Mouse (Mus musculus) heart, postnatal 0 days (tissue): ENCODE results near the gene Dgkz. TPM values are rescaled to one million over a fixed set of nuclear protein-coding genes. Genes with fewer than 3 reads are reported as not detected.

ENCODE experiments used
- ATAC-seq: fragments of 200-750 bp; cut with Nextera tagmentation; 2 replicates; pipeline ENCODE4 v1.8.0; 2017; ENCODE audit warnings: low read depth, moderate number of reproducible peaks, moderate library complexity; ENCODE audit not compliant: insufficient read depth
- DNase-seq: peaks from one replicate; pipeline ENCODE4 v3.0.0-alpha.2; 2016; ENCODE audit warnings: low spot score
- H3K27ac ChIP-seq: fragments of 300-500 bp; sonication (generic); 2 replicates; pipeline ENCODE4 v1.5.1; 2014; ENCODE audit warnings: low read depth, mild to moderate bottlenecking
- H3K27me3 ChIP-seq: fragments of 300-500 bp; sonication (generic); 2 replicates; pipeline ENCODE4 v1.6.1; 2014; ENCODE audit warnings: low read length, mixed read lengths; ENCODE audit not compliant: control insufficient read depth, insufficient read depth
- H3K36me3 ChIP-seq: fragments of 300-500 bp; sonication (generic); replicated peaks from 2 replicates; pipeline ENCODE4 v1.6.1; 2014; ENCODE audit warnings: low read length, mixed read lengths; ENCODE audit not compliant: control insufficient read depth, insufficient read depth
- H3K4me1 ChIP-seq: fragments of 300-500 bp; sonication (generic); 2 replicates; pipeline ENCODE4 v1.6.1; 2014; ENCODE audit warnings: antibody characterized with exemption; ENCODE audit not compliant: control insufficient read depth, insufficient read depth
- H3K4me2 ChIP-seq: fragments of 300-500 bp; sonication (generic); 2 replicates; pipeline ENCODE4 v1.6.1; 2014; ENCODE audit warnings: low read depth, mild to moderate bottlenecking, low read length, moderate library complexity
- H3K4me3 ChIP-seq: fragments of 300-500 bp; sonication (generic); 2 replicates; pipeline ENCODE4 v1.5.1; 2014; ENCODE audit warnings: low read depth, low read length
- H3K9ac ChIP-seq: fragments of 300-500 bp; sonication (generic); replicated peaks from 2 replicates; pipeline ENCODE4 v1.6.1; 2014; ENCODE audit warnings: low read depth, low read length, mixed read lengths
- H3K9me3 ChIP-seq: fragments of 300-500 bp; sonication (generic); replicated peaks from 2 replicates; pipeline ENCODE4 v1.6.1; 2016; ENCODE audit warnings: low read length; ENCODE audit not compliant: control insufficient read depth
- CTCF ChIP-seq: IDR thresholded peaks from 2 replicates; pipeline ENCODE4 v1.5.1; 2016; ENCODE audit warnings: antibody characterized with exemption, control low read depth, low read depth
- EP300 ChIP-seq: IDR thresholded peaks from 2 replicates; pipeline ENCODE4 v1.6.1; 2016; ENCODE audit warnings: antibody characterized with exemption, low read depth
- WGBS: fragments of 180-500 bp; shearing (Covaris S2); extraction: QIAGEN DNeasy Blood & Tissue Kit; methylation state at CpG from one replicate; pipeline ENCODE4 v1.1.7; 2014; 5-methylcytosine and 5-hydroxymethylcytosine counted together
- polyA plus RNA-seq: library from polyadenylated mRNA; unstranded; fragments of >200 nt; fragmentation: Nextera tagmentation; extraction: Ambion mirVana; gene quantifications from 2 replicates; pipeline ENCODE4 v1.2.1, GENCODE M21; 2015
- total RNA-seq: library from RNA; depleted of rRNA; stranded (reverse); fragments of >200 nt; gene quantifications from 2 replicates; pipeline ENCODE4 v1.2.3, GENCODE M21; 2014; ENCODE audit warnings: low replicate concordance

Gene Dgkz
- total and polyA plus RNA-seq, 2 experiments from 2014 or later: 26.2 to 77.9 TPM

DNA sequence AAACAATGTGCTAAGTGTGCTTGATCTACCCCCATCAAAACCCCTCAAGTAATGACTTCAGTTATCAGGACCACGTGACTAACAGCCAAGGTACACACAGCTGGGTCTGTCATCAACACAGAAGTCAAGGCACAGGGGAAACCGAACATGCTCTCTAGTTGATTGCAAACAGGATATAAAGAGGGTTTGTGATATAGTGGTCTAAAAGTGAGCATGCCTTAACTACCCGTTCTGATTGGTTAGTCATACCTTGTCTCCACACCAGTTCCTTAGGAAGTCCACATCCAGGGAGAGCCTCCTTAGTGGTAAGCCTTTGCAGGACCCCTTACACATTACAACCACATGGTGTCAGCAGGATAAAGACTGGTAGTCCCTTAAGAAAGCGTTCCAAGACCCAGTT is 55.5 kb downstream of the Dgkz start:
- ATAC-seq (no peak), DNase-seq (no peak)
- Histone ChIP-seq H3K4me3 (no peak overlapping the region), H3K4me1 (peaks cover 8% of the 10 kb centered on the region), H3K9ac (no peak overlapping the region), H3K36me3 (peaks cover 36% of the 10 kb centered on the region), H3K4me2 (no peak overlapping the region), H3K27ac (no peak overlapping the region), H3K9me3 (no peaks in the 10 kb centered on the region), H3K27me3 (peaks cover 38% of the 10 kb centered on the region)
- TF ChIP-seq EP300 (no peak), CTCF (no peak)
- 58% methylated on average over 4 of the region's 4 CpGs for WGBS

DNA sequence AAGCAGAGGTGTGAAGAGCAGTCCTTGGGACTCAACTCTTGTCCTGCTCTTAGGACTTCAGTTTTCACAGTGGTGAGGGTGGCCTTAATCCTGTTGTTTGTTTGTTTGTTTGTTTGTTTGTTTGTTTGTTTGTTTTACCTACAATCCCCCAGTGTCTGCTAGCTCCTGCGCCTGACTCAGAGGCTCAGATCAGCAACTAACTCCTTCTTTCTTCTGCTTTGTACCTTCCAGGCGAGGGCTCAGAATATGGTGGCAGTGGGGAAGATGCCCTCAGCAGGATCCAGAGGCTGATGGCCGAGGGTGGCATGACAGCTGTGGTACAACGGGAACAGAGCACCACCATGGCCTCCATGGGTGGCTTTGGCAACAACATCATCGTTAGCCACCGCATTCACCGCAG is 58.6 kb downstream of the Dgkz start:
- ATAC-seq: no peak
- Histone ChIP-seq H3K27ac (no peak overlapping the region), H3K36me3 (peaks cover 62% of the 10 kb centered on the region), H3K4me2 (no peak overlapping the region), H3K4me3 (no peak overlapping the region), H3K4me1 (peaks cover 3% of the 10 kb centered on the region), H3K27me3 (peaks cover 10% of the 10 kb centered on the region), H3K9me3 (no peaks in the 10 kb centered on the region), H3K9ac (no peak overlapping the region)
- DNase-seq: no peak
- WGBS: 97% methylated on average over 7 of the region's 7 CpGs
- TF ChIP-seq CTCF: no peak
- TF ChIP-seq EP300: no peak

DNA sequence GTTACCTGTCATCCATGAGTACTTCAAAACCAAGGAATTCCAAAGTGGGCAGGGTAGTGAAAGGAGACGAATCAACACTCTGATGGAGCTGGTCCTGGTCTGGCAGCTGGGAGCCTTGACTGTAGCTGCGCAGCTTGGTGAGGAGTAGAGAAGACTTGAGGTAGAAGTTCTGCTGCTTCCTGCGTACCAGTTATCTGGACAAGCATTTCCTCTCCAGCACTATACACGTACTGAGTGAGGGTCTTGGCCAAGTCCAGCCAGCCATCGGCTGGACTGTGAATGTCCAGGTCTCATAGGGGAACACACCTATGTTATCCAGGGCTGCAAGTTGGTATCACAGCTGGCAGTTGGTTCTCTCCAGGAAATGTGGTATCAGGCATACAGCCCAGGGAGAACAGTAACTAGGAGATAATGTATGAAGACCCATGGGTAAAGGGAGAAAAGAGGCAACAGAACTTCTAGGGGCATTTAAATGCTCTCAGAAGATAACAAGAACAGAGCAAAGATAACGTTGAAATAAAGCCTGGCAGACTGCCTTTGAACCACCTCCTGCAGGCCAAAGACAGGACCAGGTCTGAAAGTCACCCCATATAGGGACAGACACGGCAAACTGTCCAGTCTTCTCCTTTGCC is 59.2 kb downstream of the Dgkz start:
- peaks cover 3% of the 10 kb centered on the region for H3K27me3 ChIP-seq
- H3K27ac ChIP-seq: no peak overlapping the region
- 68% methylated on average over 7 of the region's 7 CpGs for WGBS
- H3K36me3 ChIP-seq: peaks cover 68% of the 10 kb centered on the region
- no peak for DNase-seq
- H3K9me3 ChIP-seq: no peaks in the 10 kb centered on the region
- H3K4me1 ChIP-seq: no peaks in the 10 kb centered on the region; the same call in 1 of the 2 replicates
- ATAC-seq: no peak
- H3K9ac ChIP-seq: no peak overlapping the region
- H3K4me2 ChIP-seq: no peak overlapping the region
- no peak overlapping the region for H3K4me3 ChIP-seq
- no peak for TF ChIP-seq CTCF
- no peak for TF ChIP-seq EP300

DNA sequence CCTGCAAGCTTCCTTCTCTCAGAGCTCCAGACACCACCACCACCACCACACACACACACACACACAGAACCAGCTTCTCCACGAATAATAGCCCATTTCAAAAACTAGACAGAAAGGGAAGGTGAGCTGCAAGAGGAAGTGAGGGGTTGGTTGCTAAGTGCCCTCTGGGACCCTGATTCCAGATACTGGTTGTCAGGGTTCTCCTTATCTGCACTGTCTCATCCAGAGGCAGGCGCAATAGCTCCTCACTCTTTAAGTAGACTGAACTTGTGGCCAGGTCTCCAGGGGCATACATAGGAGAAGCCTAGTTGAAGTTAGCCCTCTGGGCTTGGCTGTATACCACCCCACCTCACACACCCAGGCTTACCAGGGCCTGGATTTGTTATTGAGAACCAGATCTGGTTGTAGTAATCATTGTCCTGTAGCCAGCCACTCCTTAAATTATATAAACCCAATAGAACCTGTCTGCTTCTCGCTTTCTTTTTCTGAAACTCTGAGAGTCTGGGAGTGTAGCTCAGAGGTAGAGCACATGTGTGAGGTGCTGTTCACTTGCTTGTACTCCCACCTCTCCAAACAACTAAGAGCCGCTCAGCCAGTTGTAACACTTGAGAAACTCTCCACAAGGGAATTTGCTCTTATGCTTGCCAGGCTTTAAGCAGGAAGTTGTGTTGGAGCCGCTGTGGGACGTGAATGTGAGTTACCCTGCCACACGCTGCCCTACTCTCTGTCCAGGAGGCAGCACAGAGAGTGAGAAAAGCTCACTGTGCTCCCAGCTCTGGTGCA is 62.1 kb downstream of the Dgkz start:
- no peaks in the 10 kb centered on the region for H3K27me3 ChIP-seq
- 67% methylated on average over 7 of the region's 7 CpGs for WGBS
- TF ChIP-seq CTCF: no peak
- TF ChIP-seq EP300: no peak
- H3K4me2 ChIP-seq: no peak overlapping the region
- no peak overlapping the region for H3K27ac ChIP-seq
- DNase-seq (no peak), ATAC-seq (no peak)
- H3K9ac ChIP-seq: no peak overlapping the region
- peaks cover 83% of the 10 kb centered on the region for H3K36me3 ChIP-seq
- H3K4me1 ChIP-seq: no peaks in the 10 kb centered on the region
- H3K4me3 ChIP-seq: no peak overlapping the region
- H3K9me3 ChIP-seq: no peaks in the 10 kb centered on the region

DNA sequence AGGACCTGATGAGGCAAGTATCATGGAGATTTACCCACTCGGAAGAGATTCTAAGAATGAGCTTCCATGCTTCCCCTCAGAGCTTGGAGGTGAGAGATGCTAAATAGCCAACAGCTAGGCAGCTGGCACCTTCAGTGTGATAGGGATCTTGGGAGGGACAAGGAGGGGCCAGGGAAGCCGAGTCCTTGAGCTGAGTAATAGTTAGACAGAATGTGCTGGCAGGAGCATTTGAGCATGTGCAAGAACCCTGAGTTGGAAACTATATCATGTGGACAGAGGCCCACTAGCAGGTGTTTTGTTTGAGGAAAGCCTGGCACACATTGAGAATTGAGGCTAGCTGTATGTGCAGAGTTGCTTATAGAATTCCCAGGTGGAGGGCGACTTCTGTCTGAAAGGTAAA is 63.0 kb downstream of the Dgkz start:
- no peak overlapping the region for H3K4me3 ChIP-seq
- 57% methylated on average over 3 of the region's 3 CpGs for WGBS
- DNase-seq (no peak), ATAC-seq (no peak)
- no peaks in the 10 kb centered on the region for H3K27me3 ChIP-seq
- H3K36me3 ChIP-seq: peaks cover 74% of the 10 kb centered on the region
- H3K27ac ChIP-seq: no peak overlapping the region
- H3K4me1 ChIP-seq: no peaks in the 10 kb centered on the region
- H3K9ac ChIP-seq: no peak overlapping the region
- H3K4me2 ChIP-seq: no peak overlapping the region
- no peaks in the 10 kb centered on the region for H3K9me3 ChIP-seq
- no peak for TF ChIP-seq EP300
- no peak for TF ChIP-seq CTCF
